ENCODE assay signal across 20 mouse cellular contexts in the genomic region with DNA sequence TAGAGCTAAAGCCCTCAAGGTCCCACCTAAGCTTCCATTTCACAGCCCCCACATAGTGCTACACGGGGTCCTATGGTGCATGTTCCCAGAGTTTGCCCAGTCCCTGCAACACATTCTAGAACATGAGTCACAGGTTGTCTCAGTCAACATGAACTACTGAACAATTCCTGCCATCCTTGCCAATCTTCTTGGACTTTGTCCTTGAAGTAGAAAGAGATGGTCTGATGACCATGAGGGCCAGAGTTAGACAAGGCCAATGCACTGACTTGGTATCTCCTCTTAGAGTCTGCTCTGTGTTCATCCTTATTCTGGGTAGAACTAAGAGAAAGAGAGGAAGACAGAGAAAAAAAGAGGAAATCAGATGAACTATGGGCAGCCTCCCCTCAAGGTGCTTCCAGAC. TPM values are rescaled to one million over a fixed set of nuclear protein-coding genes. Genes with fewer than 3 reads are reported as not detected.
"Had no signal": no experiment of that assay in that cellular context is flagged by ENCODE, and none has a peak within 500 bp of the region (broad histone marks: within the 10 kb centered on the region; RNA-seq: fewer than 3 reads in every experiment).

No protein-coding gene starts in this region.

- DNase-seq: lung, adult 2 months; lung, postnatal 14 days; lung, postnatal 36 days; right cerebral cortex, postnatal 14 days; thymus, adult 2 months; thymus, postnatal 25 days; thymus, postnatal 4 days had no signal

- H3K27ac ChIP-seq: lung, embryonic 15.5 days; macrophage; midbrain, embryonic 13.5 days; midbrain, embryonic 15.5 days; neural tube, embryonic 12.5 days; stomach, embryonic 15.5 days; stomach, postnatal 0 days had no signal

- H3K27me3 ChIP-seq: lung, embryonic 15.5 days; midbrain, embryonic 13.5 days; midbrain, embryonic 15.5 days; neural tube, embryonic 12.5 days; stomach, embryonic 15.5 days had no signal

- H3K4me1 ChIP-seq: lung, embryonic 15.5 days; megakaryocyte, embryonic 14.5 days; midbrain, embryonic 13.5 days; midbrain, embryonic 15.5 days; neural tube, embryonic 12.5 days; stomach, embryonic 15.5 days had no signal

- H3K9ac ChIP-seq: lung, embryonic 15.5 days; midbrain, embryonic 13.5 days; midbrain, embryonic 15.5 days; neural tube, embryonic 12.5 days; stomach, embryonic 15.5 days had no signal

- ATAC-seq: lung, postnatal 0 days; midbrain, embryonic 13.5 days; midbrain, embryonic 15.5 days had no signal

- H3K9me3 ChIP-seq: lung, embryonic 15.5 days; megakaryocyte, embryonic 14.5 days; midbrain, embryonic 13.5 days; midbrain, embryonic 15.5 days; neural tube, embryonic 12.5 days; stomach, embryonic 15.5 days had no signal

- H3K4me2 ChIP-seq: lung, embryonic 15.5 days; midbrain, embryonic 11.5 days; midbrain, embryonic 13.5 days; midbrain, embryonic 15.5 days; neural tube, embryonic 12.5 days; stomach, embryonic 15.5 days had no signal

- H3K4me3 ChIP-seq: lung, embryonic 15.5 days; megakaryocyte, embryonic 14.5 days; midbrain, embryonic 13.5 days; midbrain, embryonic 15.5 days; neural tube, embryonic 12.5 days; stomach, embryonic 15.5 days had no signal

- H3K36me3 ChIP-seq: lung, embryonic 15.5 days; midbrain, embryonic 13.5 days; midbrain, embryonic 15.5 days; neural tube, embryonic 12.5 days; stomach, embryonic 15.5 days had no signal

RNA-seq across cellular contexts. Expression of a gene that starts 7.0 kb away (rescaled TPM):
- total RNA-seq: monocyte, adult 5-6 weeks; neutrophil, adult 5-6 weeks had no signal
- polyA plus RNA-seq: macrophage; midbrain, embryonic 15.5 days; midbrain, postnatal 0 days had no signal
